Mouse (Mus musculus): ENCODE data around the gene Stab2.

GRCm38 (mm10) chr10:86872591-86872990, 135.2 kb downstream of the Stab2 start:
- TF ChIP-seq CTCF (conservative IDR thresholded peaks at IDR 0.05; ENCODE audit: insufficient read depth, insufficient read length, low read depth, low read length) (no peak), POLR2A (IDR thresholded peaks at IDR 0.05; ENCODE audit: low read depth, low read length) (no peak)
